Mouse (Mus musculus) myocyte (in vitro differentiated cells): Measurements from ENCODE around the gene Herpud2.

ENCODE experiments used
- CEBPB ChIP-seq: IDR thresholded peaks from 2 replicates; pipeline ENCODE4 v1.6.1; 2011; ENCODE audit warnings: mild to moderate bottlenecking, moderate library complexity; ENCODE audit not compliant: poor library complexity, insufficient read depth, severe bottlenecking
- E2F4 ChIP-seq: IDR thresholded peaks from one replicate; pipeline ENCODE4 v1.6.1; 2011; ENCODE audit warnings: mild to moderate bottlenecking, control low read depth, moderate library complexity; ENCODE audit not compliant: insufficient read depth
- MAX ChIP-seq: IDR thresholded peaks from one replicate; pipeline ENCODE4 v1.6.1; 2011; ENCODE audit warnings: low read depth, mild to moderate bottlenecking, control low read depth
- POLR2A ChIP-seq: IDR thresholded peaks from one replicate; pipeline ENCODE4 v1.6.1; 2011; ENCODE audit warnings: low read depth, mild to moderate bottlenecking, control low read depth, moderate library complexity; ENCODE audit not compliant: insufficient read length
- POLR2AphosphoS2 ChIP-seq: IDR thresholded peaks from one replicate; pipeline ENCODE4 v1.6.1; 2011; ENCODE audit warnings: low read depth, control low read depth; ENCODE audit not compliant: insufficient read length
- SRF ChIP-seq: IDR thresholded peaks from one replicate; pipeline ENCODE4 v1.6.1; 2011; ENCODE audit warnings: low read depth; ENCODE audit not compliant: control insufficient read depth, insufficient read length
- TCF3 ChIP-seq: IDR thresholded peaks from one replicate; pipeline ENCODE4 v1.6.1; 2011; ENCODE audit warnings: low read depth, control low read depth; ENCODE audit not compliant: insufficient read length

GRCm38 (mm10) chr9:25178066-25178465 is 26.4 kb upstream of the Herpud2 start:
- TF ChIP-seq MAX (no peak), POLR2A (no peak), E2F4 (no peak), POLR2AphosphoS2 (no peak), TCF3 (no peak), SRF (no peak), CEBPB (no peak)
